Mouse (Mus musculus): ENCODE measurements around the gene Setd1b. TPM values are rescaled to one million over a fixed set of nuclear protein-coding genes. Genes with fewer than 3 reads are reported as not detected.

Gene Setd1b
- polyA plus RNA-seq, 1 experiment from 2014 or later = 10.9 TPM

GRCm38 (mm10) chr5:123130030-123130813 lies 11.8 kb upstream of the Setd1b start:
- no peaks in the 10 kb centered on the region for H3K9me3 ChIP-seq
- H3K4me1 ChIP-seq (replicated peaks) = peaks cover 39% of the 10 kb centered on the region
- WGBS = 86% methylated on average over 9 of the region's 9 CpGs
- no peak overlapping the region for H3K9ac ChIP-seq
- H3K27me3 ChIP-seq = no peaks in the 10 kb centered on the region
- no peak overlapping the region for H3K4me3 ChIP-seq
- H3K36me3 ChIP-seq = no peaks in the 10 kb centered on the region; the same call in 1 of the 2 replicates
- no peak overlapping the region for H3K4me2 ChIP-seq
- no peak overlapping the region for H3K27ac ChIP-seq (replicated peaks)
- ATAC-seq (ENCODE audit: low FRiP score, low read depth) = no peak

GRCm38 (mm10) chr5:123130814-123131148 lies 11.2 kb upstream of the Setd1b start:
- Histone ChIP-seq H3K27me3 (no peaks in the 10 kb centered on the region), H3K4me3 (no peak overlapping the region), H3K36me3 (no peaks in the 10 kb centered on the region; the same call in 1 of the 2 replicates), H3K4me1 (replicated peaks) (peaks cover 44% of the 10 kb centered on the region), H3K9me3 (no peaks in the 10 kb centered on the region), H3K9ac (no peak overlapping the region), H3K4me2 (no peak overlapping the region), H3K27ac (replicated peaks) (no peak overlapping the region)
- whole genome bisulfite sequencing = 89% methylated on average over 5 of the region's 5 CpGs
- ATAC-seq (ENCODE audit: low FRiP score, low read depth) = no peak

- peak within 1 kb of the TSS; percentile 99 for H3K4me2 ChIP-seq
- H3K4me3 ChIP-seq = peak within 1 kb of the TSS; percentile 47
- 3% methylated on average over 44 of the region's 44 CpGs for WGBS
- peaks cover 61% of the 10 kb centered on the region for H3K4me1 ChIP-seq (replicated peaks)
- H3K27ac ChIP-seq (replicated peaks) = peak within 1 kb of the TSS; percentile 100
- no peaks in the 10 kb centered on the region for H3K9me3 ChIP-seq
- H3K36me3 ChIP-seq = no peaks in the 10 kb centered on the region; the same call in 1 of the 2 replicates
- H3K27me3 ChIP-seq = no peaks in the 10 kb centered on the region
- peak; percentile 43; the same call in 1 of the 2 replicates for ATAC-seq (ENCODE audit: low FRiP score, low read depth)
- H3K9ac ChIP-seq = peak within 1 kb of the TSS; percentile 62
Measured at GRCm38 (mm10) chr5:123132308-123133071, 9.5 kb upstream of the Setd1b start, which contains the start of gene Rhof. Gene Rhof, minus strand, starts transcription at chr5:123132692.

- Histone ChIP-seq H3K27ac (replicated peaks) (peak overlapping the region; percentile 100), H3K36me3 (no peaks in the 10 kb centered on the region; the same call in 1 of the 2 replicates), H3K27me3 (no peaks in the 10 kb centered on the region), H3K4me3 (peak overlapping the region; percentile 47; the same call in 1 of the 2 replicates), H3K9ac (no peak overlapping the region), H3K4me1 (replicated peaks) (peaks cover 69% of the 10 kb centered on the region), H3K4me2 (peak overlapping the region; percentile 99), H3K9me3 (no peaks in the 10 kb centered on the region)
- peak; percentile 7; the same call in 1 of the 2 replicates for ATAC-seq (ENCODE audit: low FRiP score, low read depth)
- WGBS = 15% methylated on average over 18 of the region's 18 CpGs
Measured at GRCm38 (mm10) chr5:123133083-123133783, 8.8 kb upstream of the Setd1b start.

- Histone ChIP-seq H3K27me3 (no peaks in the 10 kb centered on the region), H3K36me3 (no peaks in the 10 kb centered on the region), H3K9me3 (no peaks in the 10 kb centered on the region), H3K9ac (no peak overlapping the region), H3K4me3 (peak overlapping the region; percentile 0; the same call in 1 of the 2 replicates), H3K4me1 (replicated peaks) (peaks cover 69% of the 10 kb centered on the region), H3K27ac (replicated peaks) (peak overlapping the region; percentile 100), H3K4me2 (peak overlapping the region; percentile 99)
- ATAC-seq (ENCODE audit: low FRiP score, low read depth) = peak; percentile 7; the same call in 1 of the 2 replicates
- 11% methylated on average over 7 of the region's 7 CpGs for WGBS
Measured at GRCm38 (mm10) chr5:123133784-123134143, 8.2 kb upstream of the Setd1b start.

GRCm38 (mm10) chr5:123134186-123134874 lies 7.7 kb upstream of the Setd1b start:
- H3K4me2 ChIP-seq = peak overlapping the region; percentile 99
- no peaks in the 10 kb centered on the region for H3K27me3 ChIP-seq
- H3K4me1 ChIP-seq (replicated peaks) = peaks cover 69% of the 10 kb centered on the region
- peak overlapping the region; percentile 94 for H3K4me3 ChIP-seq
- H3K9me3 ChIP-seq = no peaks in the 10 kb centered on the region
- H3K27ac ChIP-seq (replicated peaks) = peak overlapping the region; percentile 100
- no peak for ATAC-seq (ENCODE audit: low FRiP score, low read depth)
- no peaks in the 10 kb centered on the region for H3K36me3 ChIP-seq
- 9% methylated on average over 13 of the region's 13 CpGs for WGBS
- H3K9ac ChIP-seq = peak overlapping the region; percentile 100

- Histone ChIP-seq H3K9me3 (no peaks in the 10 kb centered on the region), H3K27me3 (no peaks in the 10 kb centered on the region), H3K9ac (peak overlapping the region; percentile 100), H3K4me2 (peak overlapping the region; percentile 99), H3K4me1 (replicated peaks) (peaks cover 69% of the 10 kb centered on the region), H3K36me3 (no peaks in the 10 kb centered on the region), H3K4me3 (peak overlapping the region; percentile 94), H3K27ac (replicated peaks) (peak overlapping the region; percentile 100)
- no peak for ATAC-seq (ENCODE audit: low FRiP score, low read depth)
- WGBS = 11% methylated on average over 8 of the region's 8 CpGs
Measured at GRCm38 (mm10) chr5:123134875-123135382, 7.1 kb upstream of the Setd1b start.

- H3K27ac ChIP-seq (replicated peaks) = peak overlapping the region; percentile 100
- peak overlapping the region; percentile 99 for H3K4me2 ChIP-seq
- H3K9me3 ChIP-seq = no peaks in the 10 kb centered on the region
- peak overlapping the region; percentile 94 for H3K4me3 ChIP-seq
- no peaks in the 10 kb centered on the region for H3K27me3 ChIP-seq
- no peaks in the 10 kb centered on the region for H3K36me3 ChIP-seq
- H3K9ac ChIP-seq = peak overlapping the region; percentile 100
- peak; percentile 3; the same call in 1 of the 2 replicates for ATAC-seq (ENCODE audit: low FRiP score, low read depth)
- 3% methylated on average over 30 of the region's 30 CpGs for WGBS
- H3K4me1 ChIP-seq (replicated peaks) = peaks cover 69% of the 10 kb centered on the region
Measured at GRCm38 (mm10) chr5:123135471-123136360, 6.3 kb upstream of the Setd1b start.

- Histone ChIP-seq H3K9me3 (no peaks in the 10 kb centered on the region), H3K27me3 (no peaks in the 10 kb centered on the region), H3K36me3 (no peaks in the 10 kb centered on the region), H3K27ac (replicated peaks) (peak overlapping the region; percentile 100), H3K9ac (peak overlapping the region; percentile 100), H3K4me3 (peak overlapping the region; percentile 94), H3K4me1 (replicated peaks) (peaks cover 67% of the 10 kb centered on the region), H3K4me2 (peak overlapping the region; percentile 99)
- ATAC-seq (ENCODE audit: low FRiP score, low read depth) = peak; percentile 4; the same call in 1 of the 2 replicates
- 0% methylated on average over 13 of the region's 13 CpGs for WGBS
Measured at GRCm38 (mm10) chr5:123136361-123137043, 5.5 kb upstream of the Setd1b start.

Measured in hindbrain, embryonic 15.5 days (tissue).